Mouse (Mus musculus) embryonic stem cell, embryonic (primary cell): ENCODE measurements at regions not wholly inside any gene's neighbourhood (a gene's known extent, or its start where the extent isn't known, plus 50 kb on each side); places are given as distances from the start of the nearest gene placed in this dataset.

ENCODE experiments used
- CTCF ChIA-PET, 4 experiments: fragments of 300-600 bp in 2 of 4; fragments of 350-600 bp in 2 of 4; sonication (Branson Sonifier 250); formaldehyde crosslinking; loops; one replicate each; lab custom pipeline; 2022; ENCODE audit warnings: inconsistent platforms in 2 of 4; lab: Charles Lee
- POLR2A ChIA-PET, 4 experiments: fragments of 300-600 bp in 2 of 4; fragments of 350-600 bp in 2 of 4; sonication (Branson Sonifier 250); formaldehyde crosslinking; loops; one replicate each; lab custom pipeline; 2022; ENCODE audit warnings: antibody characterized with exemption in 4 of 4, inconsistent platforms in 1 of 4; lab: Charles Lee

- CTCF ChIA-PET, result interaction anchor here (0.6 to 2.8 kb wide), 19 partner anchors 10 to 474 kb away, joined by 3 to 15 read pairs (median 5); no protein-coding TSS in a partner anchor
- POLR2A ChIA-PET, result interaction anchor here in 1 of 4 experiments (0.7 to 1.2 kb wide), 2 partner anchors 67 to 430 kb away, joined by 3 to 4 read pairs; no protein-coding TSS in a partner anchor
Observed at GRCm38 (mm10) chr12:73450541-73450940, 95.7 kb downstream of the Tmem30b start.

GRCm38 (mm10) chr12:73449911-73450520 lies 96.2 kb downstream of the Tmem30b start:
- CTCF ChIA-PET, result interaction anchor here (0.6 to 2.8 kb wide), 17 partner anchors 11 to 473 kb away, joined by 3 to 15 read pairs (median 5); no protein-coding TSS in a partner anchor
- POLR2A ChIA-PET, result interaction anchor here in 2 of 4 experiments (0.6 to 1.2 kb wide), 3 partner anchors 68 to 429 kb away, joined by 3 to 4 read pairs (median 3); no protein-coding TSS in a partner anchor

- CTCF ChIA-PET, result interaction anchor here in 2 of 4 experiments (0.7 to 2.8 kb wide), 4 partner anchors 13 to 447 kb away, joined by 4 to 15 read pairs (median 6); no protein-coding TSS in a partner anchor
Observed at GRCm38 (mm10) chr12:73449069-73449468, 97.1 kb downstream of the Tmem30b start.

GRCm38 (mm10) chr12:73448388-73448965 lies 97.7 kb downstream of the Tmem30b start:
- ChIA-PET POLR2A (no interaction called here), CTCF (interaction anchor here in 1 of 4 experiments (0.7 kb wide), 1 partner anchor 446 kb away, joined by 5 read pairs; no protein-coding TSS in a partner anchor)

More at GRCm38 (mm10) chr12:73449069-73449468, 97.1 kb downstream of the Tmem30b start:
- POLR2A ChIA-PET, result no interaction called here

GRCm38 (mm10) chr12:73447172-73447571 lies 99.0 kb downstream of the Tmem30b start:
- POLR2A ChIA-PET, result interaction anchor here in 1 of 4 experiments (1.3 kb wide), 1 partner anchor 161 kb away, joined by 4 read pairs; the partner anchor contains the start of genes Slc38a6 and Trmt5

GRCm38 (mm10) chr12:73446148-73446547 lies 100.0 kb downstream of the Tmem30b start:
- CTCF ChIA-PET, result no interaction called here
- POLR2A ChIA-PET, result no interaction called here

More at GRCm38 (mm10) chr12:73447172-73447571, 99.0 kb downstream of the Tmem30b start:
- CTCF ChIA-PET, result interaction anchor here in 1 of 4 experiments (1.5 kb wide), 1 partner anchor 426 kb away, joined by 7 read pairs; no protein-coding TSS in a partner anchor

GRCm38 (mm10) chr12:73445562-73445961 lies 100.6 kb downstream of the Tmem30b start:
- ChIA-PET POLR2A (no interaction called here), CTCF (interaction anchor here in 1 of 4 experiments (1.4 kb wide), 1 partner anchor 71 kb away, joined by 3 read pairs; no protein-coding TSS in a partner anchor)

GRCm38 (mm10) chr12:73445128-73445527 lies 101.1 kb downstream of the Tmem30b start:
- CTCF ChIA-PET, result interaction anchor here in 1 of 4 experiments (1.4 kb wide), 1 partner anchor 71 kb away, joined by 3 read pairs; no protein-coding TSS in a partner anchor
- POLR2A ChIA-PET, result interaction anchor here in 1 of 4 experiments (0.7 kb wide), 1 partner anchor 365 kb away, joined by 3 read pairs; no protein-coding TSS in a partner anchor

- ChIA-PET CTCF (interaction anchor here in 1 of 4 experiments (1.4 kb wide), 1 partner anchor 421 kb away, joined by 3 read pairs; no protein-coding TSS in a partner anchor), POLR2A (no interaction called here)
Observed at GRCm38 (mm10) chr12:73441326-73441725, 104.9 kb downstream of the Tmem30b start.

- ChIA-PET POLR2A (no interaction called here), CTCF (no interaction called here)
Observed at GRCm38 (mm10) chr12:73434684-73435083, 111.5 kb downstream of the Tmem30b start.

- CTCF ChIA-PET, result no interaction called here
Observed at GRCm38 (mm10) chr12:73432546-73432945, 113.6 kb downstream of the Tmem30b start.

GRCm38 (mm10) chr12:73428171-73428570 lies 118.0 kb downstream of the Tmem30b start:
- ChIA-PET POLR2A (interaction anchor here in 1 of 4 experiments (0.6 kb wide), 1 partner anchor 539 kb away, joined by 3 read pairs; no protein-coding TSS in a partner anchor), CTCF (interaction anchor here in 1 of 4 experiments (1.8 kb wide), 1 partner anchor 407 kb away, joined by 6 read pairs; no protein-coding TSS in a partner anchor)

More at GRCm38 (mm10) chr12:73432546-73432945, 113.6 kb downstream of the Tmem30b start:
- POLR2A ChIA-PET, result no interaction called here

- POLR2A ChIA-PET, result no interaction called here
- CTCF ChIA-PET, result no interaction called here
Observed at GRCm38 (mm10) chr12:73424814-73425213, 121.4 kb downstream of the Tmem30b start.

- ChIA-PET CTCF (no interaction called here), POLR2A (no interaction called here)
Observed at GRCm38 (mm10) chr12:73417101-73417500, 129.1 kb downstream of the Tmem30b start.

- ChIA-PET POLR2A (no interaction called here), CTCF (interaction anchor here in 1 of 4 experiments (0.6 kb wide), 1 partner anchor 121 kb away, joined by 9 read pairs; no protein-coding TSS in a partner anchor)
Observed at GRCm38 (mm10) chr12:73416367-73416897, 129.8 kb downstream of the Tmem30b start.

GRCm38 (mm10) chr12:73415856-73416366 lies 129.3 kb downstream of the Slc38a6 start:
- CTCF ChIA-PET, result interaction anchor here in 2 of 4 experiments (0.5 to 0.6 kb wide), 2 partner anchors 122 to 597 kb away, joined by 3 to 9 read pairs; no protein-coding TSS in a partner anchor

GRCm38 (mm10) chr12:73413439-73414196 lies 127.0 kb downstream of the Slc38a6 start:
- POLR2A ChIA-PET, result interaction anchor here in 1 of 4 experiments (0.8 kb wide), 1 partner anchor 341 kb away, joined by 3 read pairs; no protein-coding TSS in a partner anchor

More at GRCm38 (mm10) chr12:73415856-73416366, 129.3 kb downstream of the Slc38a6 start:
- POLR2A ChIA-PET, result no interaction called here

More at GRCm38 (mm10) chr12:73413439-73414196, 127.0 kb downstream of the Slc38a6 start:
- CTCF ChIA-PET, result no interaction called here
